Mouse (Mus musculus) CD4-positive, CD25-positive, alpha-beta regulatory T cell, adult 2 months (primary cell): ENCODE measurements at regions not wholly inside any gene's neighbourhood (a gene's known extent, or its start where the extent isn't known, plus 50 kb on each side); places are given as distances from the start of the nearest gene placed in this dataset.

Experiments used
- DNase-seq: peaks from one replicate; pipeline ENCODE4 v3.0.0-alpha.2; 2012; ENCODE audit warnings: low read depth, low spot score

- no peak for DNase-seq
Observed at GRCm38 (mm10) chrX:12219474-12219873, 59.3 kb upstream of the Bcor start.

GRCm38 (mm10) chrX:12224314-12224713 is 64.2 kb upstream of the Bcor start:
- no peak for DNase-seq

GRCm38 (mm10) chrX:12225116-12225891 is 65.1 kb upstream of the Bcor start:
- peak; percentile 1 for DNase-seq

GRCm38 (mm10) chrX:12225892-12226206 is 65.7 kb upstream of the Bcor start:
- DNase-seq = no peak

- DNase-seq = peak; percentile 1
Observed at GRCm38 (mm10) chrX:12240505-12241011, 80.4 kb upstream of the Bcor start.

GRCm38 (mm10) chrX:12241751-12242150 is 81.6 kb upstream of the Bcor start:
- no peak for DNase-seq

- no peak for DNase-seq
Observed at GRCm38 (mm10) chrX:12249071-12249470, 88.9 kb upstream of the Bcor start.

- DNase-seq = no peak
Observed at GRCm38 (mm10) chrX:12249911-12250310, 89.8 kb upstream of the Bcor start.

- DNase-seq = peak; percentile 79
Observed at GRCm38 (mm10) chrX:12251853-12252679, 91.9 kb upstream of the Bcor start.

- no peak for DNase-seq
Observed at GRCm38 (mm10) chrX:12252680-12253021, 92.5 kb upstream of the Bcor start.

GRCm38 (mm10) chrX:12256758-12257157 is 96.6 kb upstream of the Bcor start:
- no peak for DNase-seq

GRCm38 (mm10) chrX:12263834-12264233 is 103.7 kb upstream of the Bcor start:
- DNase-seq = no peak

- DNase-seq = no peak
Observed at GRCm38 (mm10) chrX:12284741-12285140, 124.6 kb upstream of the Bcor start.

GRCm38 (mm10) chrX:12285141-12285540 is 125.0 kb upstream of the Bcor start:
- no peak for DNase-seq

GRCm38 (mm10) chrX:12285976-12286909 is 126.1 kb upstream of the Bcor start:
- no peak for DNase-seq

- DNase-seq = no peak
Observed at GRCm38 (mm10) chrX:12286910-12287522, 126.9 kb upstream of the Bcor start.

- DNase-seq = no peak
Observed at GRCm38 (mm10) chrX:12287656-12288561, 127.8 kb upstream of the Bcor start.

GRCm38 (mm10) chrX:12288562-12289117 is 128.5 kb upstream of the Bcor start:
- no peak for DNase-seq

- DNase-seq = no peak
Observed at GRCm38 (mm10) chrX:12293146-12293545, 133.0 kb upstream of the Bcor start.

- DNase-seq = no peak
Observed at GRCm38 (mm10) chrX:12294452-12294851, 134.3 kb upstream of the Bcor start.
